Mouse (Mus musculus) heart, embryonic 12.5 days (tissue): ENCODE data around the gene Prpf31. TPM values are rescaled to one million over a fixed set of nuclear protein-coding genes. Genes with fewer than 3 reads are reported as not detected.

ENCODE experiments used
- ATAC-seq: fragments of 200-750 bp; cut with Nextera tagmentation; 2 replicates; pipeline ENCODE4 v1.8.0; 2017; ENCODE audit warnings: moderate TSS enrichment, moderate library complexity; ENCODE audit not compliant: insufficient number of reproducible peaks, low FRiP score
- H3K27ac ChIP-seq: fragments of 300-500 bp; sonication (generic); 2 replicates; pipeline ENCODE4 v1.5.1; 2016; ENCODE audit warnings: mild to moderate bottlenecking, moderate library complexity; ENCODE audit not compliant: poor library complexity, severe bottlenecking
- H3K27me3 ChIP-seq: fragments of 300-500 bp; sonication (generic); replicated peaks from 2 replicates; pipeline ENCODE4 v1.6.1; 2016; ENCODE audit warnings: mild to moderate bottlenecking, moderate library complexity
- H3K36me3 ChIP-seq: fragments of 300-500 bp; sonication (generic); 2 replicates; pipeline ENCODE4 v1.6.1; 2016; ENCODE audit warnings: mild to moderate bottlenecking, moderate library complexity
- H3K4me1 ChIP-seq: fragments of 300-500 bp; sonication (generic); replicated peaks from 2 replicates; pipeline ENCODE4 v1.6.1; 2016; ENCODE audit warnings: mild to moderate bottlenecking
- H3K4me2 ChIP-seq: fragments of 300-500 bp; sonication (generic); 2 replicates; pipeline ENCODE4 v1.6.1; 2016; ENCODE audit warnings: mild to moderate bottlenecking, moderate library complexity
- H3K4me3 ChIP-seq: fragments of 300-500 bp; sonication (generic); 2 replicates; pipeline ENCODE4 v1.5.1; 2016; ENCODE audit warnings: mild to moderate bottlenecking
- H3K9ac ChIP-seq: fragments of 300-500 bp; sonication (generic); 2 replicates; pipeline ENCODE4 v1.6.1; 2016; ENCODE audit warnings: mild to moderate bottlenecking, moderate library complexity
- H3K9me3 ChIP-seq: fragments of 300-500 bp; sonication (generic); replicated peaks from 2 replicates; pipeline ENCODE4 v1.6.1; 2016; ENCODE audit warnings: mild to moderate bottlenecking, moderate library complexity
- WGBS: fragments of 180-500 bp; shearing (Covaris S2); methylation state at CpG from one replicate; pipeline ENCODE4 v1.1.7; 2016; 5-methylcytosine and 5-hydroxymethylcytosine counted together
- polyA plus RNA-seq: library from polyadenylated mRNA; unstranded; fragments of >200 nt; fragmentation: Nextera tagmentation; extraction: Ambion mirVana; gene quantifications from 2 replicates; pipeline ENCODE4 v1.2.1, GENCODE M21; 2016

The Prpf31 gene
- polyA plus RNA-seq, 1 experiment from 2014 or later = 63.7 TPM

- Histone ChIP-seq H3K4me1 (peaks cover 15% of the 10 kb centered on the region), H3K27me3 (no peaks in the 10 kb centered on the region), H3K27ac (no peak overlapping the region), H3K9ac (peak overlapping the region; percentile 80), H3K4me2 (peak overlapping the region; percentile 79), H3K9me3 (no peaks in the 10 kb centered on the region), H3K4me3 (peak overlapping the region; percentile 59), H3K36me3 (peaks cover 39% of the 10 kb centered on the region)
- 30% methylated on average over 4 of the region's 4 CpGs for WGBS
- no peak for ATAC-seq
Measured at GRCm38 (mm10) chr7:3629030-3629429, 755 bp upstream of the Prpf31 start.

GRCm38 (mm10) chr7:3630478-3630815, 662 bp downstream of the Prpf31 start:
- WGBS = 59% methylated on average over 3 of the region's 3 CpGs
- peak overlapping the region; percentile 79 for H3K4me2 ChIP-seq
- no peak for ATAC-seq

DNA sequence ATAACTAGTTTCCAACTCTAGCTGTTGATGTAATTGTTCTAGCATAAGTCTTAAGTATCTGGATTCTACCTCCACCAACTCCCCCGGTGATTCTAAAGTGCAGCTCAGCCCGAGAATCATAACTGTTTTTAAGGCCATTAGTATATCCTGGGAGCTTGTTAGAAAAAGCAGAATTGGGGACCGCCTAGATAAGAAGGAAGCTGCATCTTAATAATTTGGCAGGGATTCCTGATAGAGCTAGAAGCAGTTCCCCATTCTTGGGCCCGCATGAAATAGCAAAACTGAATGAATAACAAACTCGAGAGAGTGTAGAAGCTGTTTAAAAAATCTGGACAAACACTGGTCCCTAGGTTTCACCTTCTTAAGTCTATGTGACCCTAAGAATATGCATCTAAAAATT, 13.6 kb downstream of the Prpf31 start:
- no peaks in the 10 kb centered on the region for H3K27me3 ChIP-seq
- WGBS = 64% methylated on average over 5 of the region's 5 CpGs
- no peak overlapping the region for H3K4me2 ChIP-seq
- H3K4me1 ChIP-seq = peaks cover 28% of the 10 kb centered on the region
- ATAC-seq = no peak
- no peak overlapping the region for H3K9ac ChIP-seq
- no peak overlapping the region for H3K4me3 ChIP-seq
- no peak overlapping the region for H3K27ac ChIP-seq
- no peaks in the 10 kb centered on the region for H3K9me3 ChIP-seq
- H3K36me3 ChIP-seq = peaks cover 38% of the 10 kb centered on the region

More at GRCm38 (mm10) chr7:3630478-3630815, 662 bp downstream of the Prpf31 start:
- Histone ChIP-seq H3K27ac (no peak overlapping the region), H3K36me3 (peaks cover 39% of the 10 kb centered on the region), H3K27me3 (no peaks in the 10 kb centered on the region), H3K9me3 (no peaks in the 10 kb centered on the region), H3K9ac (peak overlapping the region; percentile 80), H3K4me3 (peak overlapping the region; percentile 59), H3K4me1 (peaks cover 15% of the 10 kb centered on the region)

DNA sequence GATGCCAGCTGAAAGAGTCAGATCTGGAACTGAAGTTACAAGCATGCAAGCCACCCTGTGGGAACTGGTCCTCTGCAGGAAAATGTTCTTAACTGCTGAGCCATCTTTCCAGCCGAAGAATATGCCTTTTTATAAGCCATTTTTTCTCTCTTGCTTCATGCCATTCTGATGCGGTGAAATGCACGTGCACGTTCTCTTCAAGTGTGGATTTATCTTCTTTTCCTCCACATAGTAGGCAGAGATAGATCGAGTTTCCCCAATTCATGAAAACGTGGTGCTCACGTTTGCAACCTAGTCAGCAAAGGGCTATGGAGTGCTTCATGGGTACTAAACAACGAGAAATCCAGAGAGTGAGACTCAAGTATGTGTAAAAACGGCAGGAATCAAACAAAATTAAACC, 14.1 kb downstream of the Prpf31 start:
- no peaks in the 10 kb centered on the region for H3K27me3 ChIP-seq
- 22% methylated on average over 9 of the region's 9 CpGs for WGBS
- H3K36me3 ChIP-seq = peaks cover 34% of the 10 kb centered on the region
- no peak overlapping the region for H3K9ac ChIP-seq
- peaks cover 32% of the 10 kb centered on the region for H3K4me1 ChIP-seq
- H3K9me3 ChIP-seq = no peaks in the 10 kb centered on the region
- H3K4me2 ChIP-seq = peak overlapping the region; percentile 61
- peak overlapping the region; percentile 95 for H3K4me3 ChIP-seq
- H3K27ac ChIP-seq = no peak overlapping the region
- ATAC-seq = no peak

DNA sequence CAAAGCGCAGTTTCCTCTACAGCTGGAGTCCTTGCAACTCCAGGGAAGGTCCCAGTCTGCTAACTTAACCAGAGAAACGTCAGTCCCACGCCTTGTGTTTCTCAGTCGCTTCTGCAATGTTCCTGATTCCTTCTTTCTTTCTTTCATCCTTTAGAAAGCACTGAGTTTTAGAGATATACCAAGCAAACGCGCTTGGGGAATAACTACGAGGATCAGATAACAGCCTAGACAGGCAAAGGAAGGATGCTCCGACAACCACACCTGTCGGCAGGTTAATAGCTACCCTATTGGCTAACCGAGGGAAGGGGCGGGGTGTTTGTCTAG, 14.5 kb downstream of the Prpf31 start:
- 1% methylated on average over 11 of the region's 11 CpGs for WGBS
- no peak overlapping the region for H3K9ac ChIP-seq

DNA sequence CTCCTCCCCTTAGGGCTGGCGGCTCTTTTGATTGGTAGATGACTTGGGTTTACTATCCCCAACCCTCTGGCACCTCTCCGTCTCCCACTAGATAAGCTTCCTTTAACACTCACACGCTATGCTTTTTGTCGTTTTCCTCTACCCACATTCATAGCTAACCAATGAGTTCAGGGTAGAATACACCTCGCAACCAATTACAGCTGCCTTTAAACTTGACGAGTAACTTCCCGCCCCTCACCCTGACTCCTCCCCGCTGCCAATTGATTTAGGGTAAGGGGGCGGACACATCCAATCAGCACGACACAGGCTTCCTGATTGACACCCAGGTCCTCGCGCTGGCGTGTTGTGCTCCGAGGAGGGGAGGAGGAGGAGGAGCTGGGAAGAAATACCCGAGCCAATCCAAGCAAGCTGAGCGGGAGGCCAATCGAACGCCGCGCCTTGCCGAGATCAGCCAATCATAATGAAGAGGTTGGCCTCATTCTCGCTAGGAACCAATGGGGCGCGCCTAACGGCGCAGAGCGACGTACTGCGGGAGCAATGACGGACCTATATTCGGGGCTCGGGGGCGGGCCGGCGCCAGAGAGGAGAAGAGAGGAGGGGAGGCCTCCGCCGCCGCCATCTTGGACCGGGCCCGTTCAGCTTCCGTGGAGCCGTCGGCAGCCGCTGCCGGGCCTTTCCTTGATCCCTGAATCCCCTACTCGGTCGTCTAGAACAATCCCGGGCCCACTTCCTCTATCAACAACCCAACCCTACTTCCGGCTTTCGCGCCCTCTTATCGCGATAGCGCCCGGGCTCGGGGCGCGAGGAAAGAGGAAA, 15.1 kb downstream of the Prpf31 start, which contains the start of gene Cnot3:
TSS of gene Cnot3 (plus strand) at position 597 of the 816 bp plus-strand sequence.
- no peaks in the 10 kb centered on the region for H3K27me3 ChIP-seq
- H3K4me3 ChIP-seq = peak within 1 kb of the TSS; percentile 95
- no peaks in the 10 kb centered on the region for H3K9me3 ChIP-seq
- H3K27ac ChIP-seq = peak within 1 kb of the TSS; percentile 96
- H3K9ac ChIP-seq = peak within 1 kb of the TSS; percentile 99
- H3K4me1 ChIP-seq = peaks cover 41% of the 10 kb centered on the region
- peak within 1 kb of the TSS; percentile 92 for H3K4me2 ChIP-seq
- peaks cover 25% of the 10 kb centered on the region for H3K36me3 ChIP-seq
- peak; percentile 98 for ATAC-seq
- under 1% methylated on average over 50 of the region's 58 CpGs for WGBS

More for the DNA sequence above, 14.5 kb downstream of the Prpf31 start:
- H3K4me1 ChIP-seq = peaks cover 36% of the 10 kb centered on the region
- ATAC-seq = no peak
- H3K36me3 ChIP-seq = peaks cover 31% of the 10 kb centered on the region
- H3K27me3 ChIP-seq = no peaks in the 10 kb centered on the region
- peak overlapping the region; percentile 95 for H3K4me3 ChIP-seq
- H3K27ac ChIP-seq = peak overlapping the region; percentile 42; the same call in 1 of the 2 replicates
- no peaks in the 10 kb centered on the region for H3K9me3 ChIP-seq
- H3K4me2 ChIP-seq = peak overlapping the region; percentile 61

DNA sequence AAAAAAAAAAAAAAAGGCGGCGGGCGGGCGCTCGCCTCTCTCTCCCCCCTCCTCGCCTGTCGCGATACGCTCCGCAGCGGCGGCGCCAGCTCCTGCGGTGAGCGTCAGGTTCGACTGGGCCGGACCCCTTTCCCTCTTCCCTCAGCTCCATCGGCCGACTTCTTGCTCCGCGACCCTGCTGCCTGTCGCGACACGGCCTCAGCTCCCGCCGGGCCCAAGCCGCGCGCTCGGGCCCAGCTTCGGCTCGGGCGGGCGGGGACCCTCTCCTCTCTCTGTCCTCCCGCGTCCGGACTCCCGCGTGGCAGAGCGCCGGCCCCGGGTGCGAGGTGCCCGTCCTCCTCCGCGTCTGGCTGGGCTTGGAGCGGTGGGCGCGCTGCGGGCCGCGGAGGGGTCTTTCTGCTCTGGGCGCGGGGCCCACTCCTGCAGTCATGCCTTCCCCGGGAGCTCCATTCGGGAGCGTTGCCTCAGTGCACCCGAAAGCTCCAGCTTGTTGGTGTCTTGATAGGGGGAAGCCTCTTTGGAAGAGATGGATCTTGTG, 15.8 kb downstream of the Prpf31 start:
- under 1% methylated on average over 52 of the region's 58 CpGs for WGBS
- peak overlapping the region; percentile 95 for H3K4me3 ChIP-seq
- peak; percentile 10 for ATAC-seq
- H3K4me1 ChIP-seq = peaks cover 45% of the 10 kb centered on the region
- H3K9me3 ChIP-seq = no peaks in the 10 kb centered on the region
- H3K27me3 ChIP-seq = no peaks in the 10 kb centered on the region
- H3K27ac ChIP-seq = peak overlapping the region; percentile 96
- peaks cover 25% of the 10 kb centered on the region for H3K36me3 ChIP-seq
- peak overlapping the region; percentile 92 for H3K4me2 ChIP-seq
- peak overlapping the region; percentile 99 for H3K9ac ChIP-seq

GRCm38 (mm10) chr7:3646188-3646587, 16.4 kb downstream of the Prpf31 start:
- H3K9ac ChIP-seq = peak overlapping the region; percentile 99
- no peaks in the 10 kb centered on the region for H3K27me3 ChIP-seq
- no peaks in the 10 kb centered on the region for H3K9me3 ChIP-seq
- H3K27ac ChIP-seq = no peak overlapping the region
- ATAC-seq = no peak
- H3K4me2 ChIP-seq = peak overlapping the region; percentile 92
- peaks cover 45% of the 10 kb centered on the region for H3K4me1 ChIP-seq
- peaks cover 25% of the 10 kb centered on the region for H3K36me3 ChIP-seq
- WGBS = 19% methylated on average over 9 of the region's 9 CpGs
- H3K4me3 ChIP-seq = peak overlapping the region; percentile 95

DNA sequence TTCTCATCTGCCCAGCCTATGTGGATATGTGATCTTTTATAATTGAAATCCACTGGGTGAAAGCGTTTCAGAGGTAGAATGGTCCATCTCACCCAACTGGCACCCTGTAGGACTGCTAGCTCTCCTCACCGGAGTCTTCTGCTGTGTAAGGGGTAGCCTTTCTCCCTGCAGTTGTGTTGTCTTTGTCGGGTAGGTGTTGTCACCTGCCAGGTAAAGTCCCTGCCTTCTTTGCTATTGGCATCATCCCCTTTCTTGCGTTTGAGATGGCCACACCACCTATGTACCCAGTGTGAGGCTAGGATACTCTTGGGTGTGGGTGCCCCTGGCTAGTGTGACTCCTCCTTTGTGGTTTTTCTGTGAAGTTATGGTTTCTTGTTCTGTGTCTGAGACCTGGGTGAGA, 16.9 kb downstream of the Prpf31 start:
- Histone ChIP-seq H3K27ac (no peak overlapping the region), H3K4me3 (peak overlapping the region; percentile 95), H3K4me1 (peaks cover 45% of the 10 kb centered on the region), H3K36me3 (peaks cover 25% of the 10 kb centered on the region), H3K4me2 (peak overlapping the region; percentile 92), H3K9ac (peak overlapping the region; percentile 99), H3K9me3 (no peaks in the 10 kb centered on the region), H3K27me3 (no peaks in the 10 kb centered on the region)
- 67% methylated on average over 4 of the region's 4 CpGs for WGBS
- ATAC-seq = no peak

- H3K4me1 ChIP-seq = peaks cover 13% of the 10 kb centered on the region; the same call in 1 of the 2 replicates
- H3K27ac ChIP-seq = no peak overlapping the region
- H3K9ac ChIP-seq = no peak overlapping the region
- H3K4me3 ChIP-seq = no peak overlapping the region
- 69% methylated on average over 4 of the region's 4 CpGs for WGBS
- ATAC-seq = no peak
- H3K27me3 ChIP-seq = no peaks in the 10 kb centered on the region
- peaks cover 100% of the 10 kb centered on the region for H3K36me3 ChIP-seq
- H3K4me2 ChIP-seq = no peak overlapping the region
- no peaks in the 10 kb centered on the region for H3K9me3 ChIP-seq
Measured at GRCm38 (mm10) chr7:3656966-3657365, 27.2 kb downstream of the Prpf31 start.

GRCm38 (mm10) chr7:3658578-3658977, 28.8 kb downstream of the Prpf31 start:
- WGBS = 91% methylated on average over 14 of the region's 14 CpGs
- Histone ChIP-seq H3K36me3 (peaks cover 98% of the 10 kb centered on the region), H3K27ac (no peak overlapping the region)

More at GRCm38 (mm10) chr7:3658578-3658977, 28.8 kb downstream of the Prpf31 start:
- H3K9ac ChIP-seq = no peak overlapping the region
- H3K9me3 ChIP-seq = no peaks in the 10 kb centered on the region
- no peak overlapping the region for H3K4me2 ChIP-seq
- ATAC-seq = no peak
- H3K4me1 ChIP-seq = peaks cover 14% of the 10 kb centered on the region
- no peaks in the 10 kb centered on the region for H3K27me3 ChIP-seq
- no peak overlapping the region for H3K4me3 ChIP-seq
